Mouse (Mus musculus) mesoderm, embryonic 11.5 days (tissue): ENCODE results near the gene 6030468B19Rik.

Experiments
- DNase-seq: peaks from one replicate; pipeline ENCODE4 v3.0.0-alpha.2; 2012; ENCODE audit warnings: low read depth, low spot score

Gene 6030468B19Rik

DNA sequence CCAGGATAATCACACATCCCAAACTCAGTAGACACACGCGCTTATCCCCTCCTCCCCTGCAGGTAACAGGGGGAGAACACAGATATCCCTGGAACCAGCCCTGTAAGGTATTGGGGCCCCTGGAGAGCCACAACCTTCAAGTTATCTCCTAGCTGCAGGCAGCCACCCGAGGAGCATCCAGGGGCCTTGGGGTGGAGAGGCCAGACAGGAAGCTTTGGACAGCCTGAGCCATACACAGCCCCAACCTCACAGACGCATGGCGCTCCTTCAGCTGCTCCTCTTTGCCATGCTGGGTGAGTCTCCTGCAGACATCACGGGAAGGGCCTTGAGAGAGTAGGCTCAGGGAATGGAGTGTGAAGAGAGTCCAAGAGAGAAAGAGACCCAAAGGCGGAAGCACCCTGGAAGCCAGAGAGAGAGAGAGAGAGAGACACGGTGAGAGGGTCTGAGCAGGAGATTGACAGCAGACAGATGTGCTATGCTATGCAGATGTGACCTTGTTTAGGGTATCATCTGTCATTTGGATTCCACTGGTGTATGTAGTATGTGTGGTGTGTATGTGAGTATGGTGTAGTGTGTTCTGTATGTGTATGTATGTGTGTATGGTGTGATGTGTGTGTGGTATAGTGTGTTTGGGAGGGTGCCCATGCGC, at the start of gene 6030468B19Rik:
6030468B19Rik (plus strand) TSS at position 150 of the 649 bp plus-strand sequence.
- no peak for DNase-seq

DNA sequence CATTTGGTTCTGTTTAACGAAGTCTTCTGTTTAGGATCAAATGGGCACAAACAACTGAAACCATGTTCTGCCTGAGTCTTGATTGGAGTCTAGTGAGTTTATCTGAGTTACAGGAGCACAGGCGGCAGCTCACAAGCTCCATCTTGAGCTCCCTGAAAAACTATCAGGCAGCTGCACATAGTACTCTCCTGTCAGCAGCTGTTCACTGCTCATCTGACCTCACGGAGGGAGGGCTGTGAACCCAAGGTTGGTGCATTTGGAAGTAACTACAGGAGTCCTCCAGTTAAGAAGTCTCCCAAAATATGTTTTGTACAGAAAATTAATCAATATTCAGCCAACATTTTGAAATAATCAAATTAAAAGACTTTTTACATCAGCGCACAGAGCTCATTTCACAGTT, 48.8 kb upstream of the 6030468B19Rik start:
- DNase-seq, result no peak

DNA sequence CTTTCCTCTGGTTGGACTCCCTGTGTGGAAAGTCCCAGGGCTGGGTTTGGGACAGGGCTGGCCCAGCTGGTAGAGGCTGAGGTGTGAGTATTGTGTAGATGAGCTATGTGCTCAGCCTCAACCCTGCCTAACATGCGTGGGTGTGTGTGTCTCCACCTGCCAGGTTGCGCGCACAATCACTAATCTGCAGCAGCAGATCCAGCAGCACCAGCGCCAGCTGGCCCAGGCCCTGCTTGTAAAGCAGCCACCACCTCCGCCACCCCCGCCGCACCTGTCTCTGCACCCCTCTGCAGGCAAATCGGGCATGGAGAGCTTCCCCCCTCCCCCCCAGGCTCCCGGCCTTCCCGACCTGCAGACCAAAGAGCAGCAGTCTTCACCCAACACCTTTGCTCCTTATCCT, 48.0 kb upstream of the 6030468B19Rik start:
- DNase-seq, result no peak

DNA sequence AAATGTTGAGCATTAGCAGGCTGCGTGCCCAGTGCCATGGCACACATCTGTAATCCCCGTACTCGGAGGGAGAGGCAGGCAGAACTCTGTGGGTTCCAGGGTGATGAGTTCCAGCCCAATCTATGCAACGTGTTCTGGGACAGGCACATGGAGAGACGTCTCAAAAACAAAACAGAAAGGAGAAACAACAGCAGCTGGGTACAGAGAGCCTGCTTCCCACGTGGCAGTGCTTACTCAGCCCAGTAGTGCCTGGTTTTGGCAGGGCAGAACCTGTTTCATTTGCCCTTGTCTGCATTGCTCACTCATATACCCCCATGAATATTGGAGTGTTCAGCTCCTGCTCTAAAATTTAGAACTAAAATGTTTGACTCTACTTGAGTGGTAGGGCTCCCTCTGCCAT, 45.9 kb upstream of the 6030468B19Rik start:
- no peak for DNase-seq

DNA sequence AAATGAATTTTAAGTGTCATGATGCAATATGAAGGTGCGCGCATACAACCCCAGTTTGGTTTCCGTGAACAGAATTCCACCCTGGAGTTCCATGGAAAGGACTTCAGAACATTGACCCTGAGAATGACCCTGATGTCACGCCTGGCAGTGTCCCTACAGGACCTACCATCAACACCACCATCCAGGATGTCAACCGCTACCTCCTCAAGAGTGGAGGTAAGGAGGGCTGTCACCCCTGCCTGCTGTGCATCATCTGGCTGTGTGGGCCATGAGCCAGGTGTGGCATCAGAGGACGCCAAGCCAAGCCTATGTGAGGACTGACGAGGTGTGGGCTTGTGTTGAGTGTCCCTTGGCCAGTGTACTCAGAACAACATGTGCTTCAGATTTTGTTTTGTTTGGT, 41.6 kb upstream of the 6030468B19Rik start:
- no peak for DNase-seq

DNA sequence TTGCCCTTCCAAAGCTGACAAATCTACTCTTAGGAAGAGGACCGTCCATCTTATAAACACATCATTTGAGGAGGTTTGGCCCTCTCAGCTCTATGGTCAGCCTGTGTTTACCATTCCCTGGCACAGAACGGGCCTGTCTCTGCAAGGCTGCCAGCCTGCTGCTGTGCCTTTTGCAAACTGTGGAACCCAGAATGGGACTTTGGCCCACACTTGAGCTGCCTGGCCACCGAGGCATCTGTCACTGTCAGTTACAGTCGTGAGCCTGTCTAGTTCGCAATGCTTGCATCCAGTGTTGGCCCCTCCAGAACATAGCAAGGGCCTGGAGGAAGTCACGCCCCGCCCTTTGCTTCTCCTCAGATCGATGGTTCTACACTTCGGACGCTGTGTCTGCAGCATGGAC, 38.2 kb upstream of the 6030468B19Rik start:
- no peak for DNase-seq

DNA sequence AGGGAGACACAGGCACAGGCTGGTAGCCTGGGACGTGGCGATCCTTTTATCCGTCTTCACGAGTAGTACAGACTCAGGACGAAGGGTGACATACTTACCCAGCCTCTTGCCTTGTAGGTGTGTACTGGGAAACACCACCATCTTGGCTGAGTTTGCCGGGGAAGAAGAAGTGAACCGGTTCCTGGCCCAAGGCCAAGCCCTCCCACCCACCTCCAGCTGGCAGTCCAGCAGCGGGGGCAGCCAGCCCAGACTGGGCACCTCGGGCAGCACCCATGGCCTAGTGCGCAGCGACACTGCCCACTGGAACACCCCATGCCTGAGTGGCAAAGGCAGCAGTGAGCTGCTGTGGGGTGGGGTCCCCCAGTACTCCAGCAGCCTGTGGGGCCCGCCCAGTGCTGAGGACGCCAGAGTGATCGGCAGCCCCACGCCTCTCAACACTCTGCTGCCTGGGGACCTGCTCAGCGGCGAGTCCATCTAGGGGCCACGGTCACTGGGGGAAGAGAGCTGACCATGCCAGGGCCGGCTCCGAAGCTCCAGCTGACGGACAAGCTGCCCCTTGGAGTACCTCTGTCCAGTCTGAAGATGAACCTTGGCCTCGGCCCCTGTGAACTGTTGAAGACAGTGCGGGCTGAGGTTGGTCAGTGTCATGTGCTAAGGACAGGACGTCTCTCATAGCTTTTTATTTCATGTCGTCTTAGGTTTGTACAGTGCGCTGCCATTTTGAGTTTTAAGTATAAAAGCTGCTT, 36.9 kb upstream of the 6030468B19Rik start:
- DNase-seq, result no peak

DNA sequence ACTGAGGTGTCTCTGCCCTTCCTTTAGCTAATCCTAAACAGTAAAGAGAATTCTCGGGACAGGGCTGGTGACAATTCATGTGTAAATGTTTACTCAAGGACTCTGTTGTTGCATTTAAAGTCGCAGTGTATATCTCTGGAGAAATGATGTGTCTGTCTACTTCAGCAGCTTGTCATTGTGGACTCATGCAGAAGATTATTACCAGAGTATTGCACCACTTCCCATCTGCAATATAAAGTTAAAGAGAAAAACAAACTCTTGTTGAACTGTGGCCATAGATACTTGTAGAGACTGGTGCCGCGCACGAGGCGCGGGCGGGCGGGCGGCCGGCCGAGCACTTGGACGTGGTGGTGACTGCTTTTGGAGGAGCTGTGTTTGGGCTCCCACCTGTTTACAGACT, 35.7 kb upstream of the 6030468B19Rik start:
- DNase-seq, result no peak

DNA sequence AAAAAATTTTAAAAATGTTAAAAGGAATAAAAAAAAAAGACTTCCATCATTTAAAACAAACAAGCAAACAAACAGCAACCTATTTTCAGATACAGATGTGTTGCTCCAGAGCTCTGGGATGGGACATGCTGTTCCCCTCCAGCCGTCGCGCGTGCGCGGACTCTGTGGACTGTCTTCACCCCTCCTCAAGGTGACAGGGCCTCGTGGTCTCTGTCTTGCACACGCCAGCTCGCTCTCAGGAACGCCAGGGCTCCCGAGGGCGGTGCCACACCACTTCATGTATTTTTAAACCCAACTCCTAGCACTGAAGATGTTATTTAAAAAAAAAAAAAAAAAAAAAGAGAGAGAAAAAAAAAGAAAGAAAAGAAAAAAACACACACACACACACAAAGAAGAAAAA, 35.2 kb upstream of the 6030468B19Rik start:
- no peak for DNase-seq

DNA sequence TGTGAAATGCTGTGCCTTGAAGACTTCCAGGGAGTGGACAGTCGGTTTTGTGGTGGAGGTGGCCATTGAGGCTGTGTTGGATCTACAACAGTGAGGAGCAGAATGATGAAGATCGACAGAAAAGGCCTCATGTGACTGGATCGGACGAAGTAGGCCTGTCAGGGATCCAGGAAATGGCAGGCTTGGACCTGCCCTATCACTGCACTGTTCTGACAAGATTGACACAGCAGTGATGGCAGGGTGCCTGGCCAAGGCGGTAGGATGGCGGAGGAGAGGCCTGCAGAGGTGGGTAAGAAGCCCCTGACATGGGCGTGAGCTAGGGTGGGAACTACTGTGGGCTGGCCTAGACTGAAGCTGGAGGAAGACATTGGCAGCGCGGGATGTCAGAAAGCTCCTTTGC, 33.1 kb upstream of the 6030468B19Rik start:
- no peak for DNase-seq

DNA sequence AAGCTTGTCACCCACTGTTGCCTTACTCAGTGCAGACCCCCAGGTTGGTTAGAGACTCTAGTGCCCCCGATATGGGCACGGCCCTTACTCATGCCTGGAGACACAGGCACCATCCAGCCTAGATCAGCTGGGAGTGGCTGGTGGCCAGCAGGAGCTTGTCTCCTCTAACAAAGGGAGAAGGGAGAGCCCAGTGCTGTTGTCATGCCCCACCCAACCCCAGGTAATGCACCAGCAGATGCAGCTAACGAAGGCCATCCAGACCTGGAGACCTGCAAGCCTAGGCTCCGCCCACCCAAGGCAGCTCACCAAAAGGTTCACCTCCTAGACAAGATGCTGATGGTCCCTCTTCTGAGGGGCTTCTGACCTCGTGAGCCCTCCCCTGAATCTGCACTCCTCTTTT, 32.1 kb upstream of the 6030468B19Rik start:
- DNase-seq, result no peak

DNA sequence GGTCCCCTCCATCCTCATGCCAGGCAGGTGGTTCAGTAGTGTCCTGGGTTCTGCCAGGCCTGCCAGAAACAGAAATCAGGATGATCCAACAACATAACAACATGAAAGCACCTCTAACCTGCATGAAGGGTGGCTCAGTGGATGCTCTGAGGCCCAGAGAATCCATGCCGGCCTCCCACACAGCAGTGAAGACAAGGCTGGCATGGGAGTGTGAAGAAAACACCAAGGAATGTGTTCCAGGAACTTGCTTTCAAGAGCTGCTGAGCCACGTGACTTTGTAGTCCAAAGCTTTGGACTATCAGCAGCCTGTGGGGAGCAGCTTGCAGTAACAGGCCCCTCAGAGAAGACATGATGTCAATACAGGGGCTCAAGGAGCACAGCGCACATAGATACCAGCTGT, 31.2 kb upstream of the 6030468B19Rik start:
- DNase-seq, result no peak

DNA sequence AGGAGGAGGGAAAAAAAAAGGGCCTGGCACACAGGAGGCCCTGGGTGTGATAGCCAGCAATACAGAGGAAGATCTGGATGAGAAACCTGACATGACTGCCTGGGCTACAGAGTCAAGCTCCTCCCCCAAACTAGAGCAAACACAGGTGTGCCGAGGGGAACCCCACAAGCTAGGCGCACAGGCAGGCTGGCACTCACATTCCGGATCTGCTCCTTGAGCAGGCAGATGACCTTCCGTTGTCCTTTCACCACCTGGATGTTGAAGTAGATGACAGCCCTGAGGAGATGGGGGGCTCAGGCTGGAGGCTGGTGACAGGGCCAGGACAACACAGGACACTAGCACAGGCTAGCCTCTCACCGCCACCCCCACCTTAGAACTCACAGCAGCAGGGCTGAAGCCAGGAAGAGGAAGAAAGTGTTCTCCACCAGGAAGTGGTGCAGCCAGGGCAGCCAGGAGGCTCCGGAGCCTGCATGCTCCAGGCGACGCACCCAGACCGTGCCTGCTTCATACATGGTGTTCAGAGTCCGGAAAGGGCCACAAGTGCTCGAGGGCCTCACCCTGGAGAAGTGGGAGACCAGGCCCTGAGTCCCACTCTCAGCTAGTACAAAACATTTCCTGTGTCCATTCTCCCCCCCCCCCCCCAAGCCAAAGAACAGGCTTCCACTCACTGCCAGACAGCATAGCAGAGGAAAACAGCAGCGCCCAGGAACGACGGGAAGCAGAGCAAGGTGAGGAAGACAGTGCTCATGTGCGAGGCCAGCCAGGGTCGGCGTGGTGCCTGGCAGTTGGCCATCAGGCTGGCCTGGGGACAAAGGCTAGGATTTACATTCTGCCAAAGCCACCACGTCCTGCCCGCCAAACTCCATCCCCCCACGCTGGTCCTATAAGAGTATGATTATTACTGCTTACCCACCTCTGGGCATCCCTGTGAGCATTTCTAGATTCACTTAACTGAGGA, 28.5 kb upstream of the 6030468B19Rik start:
- no peak for DNase-seq

DNA sequence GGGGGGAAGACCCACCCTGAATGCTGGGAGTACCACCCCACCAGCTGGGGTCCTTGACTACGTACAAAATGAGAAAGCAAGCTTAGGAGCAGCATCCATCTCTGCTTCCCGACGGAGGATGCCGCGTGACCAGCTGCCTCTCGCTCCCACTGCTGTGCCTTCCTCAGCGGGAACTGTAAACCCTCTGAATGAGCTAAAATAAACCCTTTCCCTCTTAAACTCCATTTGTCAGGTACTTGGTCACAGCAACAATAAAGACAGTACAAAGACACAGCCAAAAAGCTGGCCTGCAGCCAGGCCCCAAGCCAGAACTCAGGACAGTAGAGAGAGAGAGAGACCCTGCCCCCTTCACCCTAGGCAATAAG, 27.8 kb upstream of the 6030468B19Rik start:
- no peak for DNase-seq

DNA sequence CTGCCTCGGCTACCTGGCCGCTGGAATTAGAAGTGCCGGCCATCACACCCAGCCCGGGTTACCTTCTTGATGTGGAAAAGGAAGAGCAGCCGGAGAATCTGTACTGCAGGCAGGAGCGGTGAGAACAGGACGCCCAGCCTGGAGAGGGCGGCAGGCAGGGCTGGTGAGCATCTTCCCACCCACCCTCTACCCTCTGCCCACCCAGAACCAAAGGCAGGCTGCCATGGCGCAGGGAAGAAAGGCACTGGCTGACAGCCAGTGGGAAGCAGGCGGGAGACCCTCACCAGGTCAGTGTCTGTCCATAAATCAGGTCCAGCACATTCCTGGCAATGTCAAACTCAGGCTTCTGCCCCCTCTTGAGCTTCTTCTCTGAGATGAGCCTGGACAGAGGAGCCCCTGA, 27.1 kb upstream of the 6030468B19Rik start:
- no peak for DNase-seq

DNA sequence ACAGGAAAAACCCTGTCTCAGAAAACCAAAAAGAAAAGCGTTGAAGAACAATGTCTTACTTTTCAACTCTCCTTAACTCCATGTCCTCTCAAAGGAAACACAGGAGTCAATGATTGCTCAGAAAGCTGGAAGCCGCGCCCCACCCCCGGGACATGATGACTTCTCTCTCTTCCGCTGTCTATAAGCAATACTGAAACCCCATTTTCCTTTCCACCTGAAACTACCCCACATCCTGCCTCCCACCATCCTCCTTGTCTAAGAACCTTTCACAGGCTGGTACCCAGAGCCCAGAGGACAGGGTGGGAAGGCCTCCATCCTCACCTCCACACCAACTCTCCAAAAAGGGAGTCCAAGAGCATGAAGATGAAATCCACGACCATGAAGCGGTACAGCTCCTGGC, 25.1 kb upstream of the 6030468B19Rik start:
- no peak for DNase-seq

DNA sequence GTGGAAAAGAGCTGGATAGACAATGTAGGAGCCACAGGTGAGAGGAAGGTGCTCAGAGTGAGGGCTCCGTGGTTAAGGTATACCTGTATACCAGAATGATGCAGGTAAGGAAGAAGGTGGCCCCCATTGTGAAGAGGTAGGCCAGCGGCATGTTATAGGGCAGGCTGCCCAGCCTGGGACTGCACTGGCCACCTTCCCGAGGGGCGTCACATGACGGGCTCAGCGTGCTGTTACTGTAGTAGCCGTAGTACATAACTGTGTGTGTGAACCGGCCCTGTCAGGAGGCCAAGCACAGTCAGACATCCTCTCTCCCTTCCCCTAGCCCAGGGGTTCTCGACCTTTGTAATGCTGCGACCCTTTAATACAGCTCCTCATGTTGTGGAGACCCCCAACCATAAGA, 22.5 kb upstream of the 6030468B19Rik start:
- DNase-seq, result no peak

DNA sequence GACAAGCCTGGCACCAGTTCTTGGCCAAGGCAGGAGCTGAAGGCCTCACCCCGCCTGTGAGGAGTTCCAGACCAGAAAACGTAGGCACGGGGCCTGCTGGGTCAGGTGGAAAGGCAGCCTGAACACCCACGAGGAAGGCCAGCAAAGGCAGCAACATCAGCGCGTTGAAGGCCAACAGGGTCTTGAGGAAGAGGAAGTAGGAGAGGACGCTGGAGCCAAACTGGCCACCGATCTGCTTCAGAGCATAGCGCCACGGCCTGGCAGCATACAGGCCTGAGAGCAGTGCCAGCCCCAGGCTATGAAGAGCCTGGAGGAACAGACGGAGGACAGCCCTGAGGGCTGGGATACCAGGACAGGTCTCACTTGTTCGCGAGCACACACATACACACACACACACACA, 21.9 kb upstream of the 6030468B19Rik start:
- no peak for DNase-seq

DNA sequence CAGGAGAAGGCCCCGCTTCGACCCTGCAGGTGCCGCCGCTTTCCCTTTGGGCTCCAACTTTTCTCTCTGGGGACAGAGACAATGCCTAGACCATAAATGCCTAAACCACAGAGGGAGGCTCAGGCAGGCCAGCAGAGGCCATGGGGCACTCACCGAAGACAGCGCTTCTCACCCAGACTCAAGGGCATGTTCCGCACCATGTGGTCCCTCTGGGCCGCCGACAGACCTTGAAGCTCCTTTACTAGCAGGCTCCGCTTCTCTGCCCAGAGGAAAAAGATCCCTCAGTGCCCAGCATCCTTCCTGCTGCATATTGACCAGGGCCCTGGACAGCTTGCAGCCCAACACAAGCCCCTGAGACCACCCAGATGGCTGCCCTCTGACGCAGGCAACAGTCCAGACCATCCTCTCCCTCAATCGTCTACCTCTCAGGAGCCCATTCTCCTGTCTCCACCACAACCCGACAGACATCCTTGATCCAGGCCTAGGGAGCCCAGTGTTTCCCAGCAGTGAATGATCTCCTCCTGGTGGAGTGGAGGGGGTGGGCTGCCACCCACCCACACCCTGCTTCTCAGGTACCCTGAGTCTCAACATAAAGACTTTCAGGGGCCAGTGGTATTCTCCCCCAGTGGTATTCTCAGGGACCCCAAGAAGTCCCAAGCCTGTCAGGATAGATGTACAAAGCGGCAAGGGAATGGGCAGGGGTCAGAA, 21.2 kb upstream of the 6030468B19Rik start:
- DNase-seq, result no peak

DNA sequence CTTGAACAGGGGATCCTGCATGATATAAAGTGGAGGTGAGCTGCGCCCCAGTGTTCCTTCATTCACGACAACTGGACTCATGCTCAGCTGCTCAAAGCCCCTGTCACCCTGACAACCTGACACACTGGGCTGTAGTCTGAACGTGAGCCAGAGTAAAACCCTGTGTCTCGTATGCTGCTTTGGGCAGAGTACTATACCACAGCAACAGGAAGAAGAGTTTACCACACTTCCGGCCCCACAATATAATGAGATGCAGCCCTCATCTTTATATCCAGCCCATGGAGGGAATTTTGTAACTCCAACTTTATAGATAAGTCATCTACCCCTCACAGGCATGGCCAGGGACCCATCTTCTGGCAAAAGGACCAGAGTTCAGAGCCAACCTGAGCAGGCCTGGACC, 20.3 kb upstream of the 6030468B19Rik start:
- DNase-seq, result no peak

DNA sequence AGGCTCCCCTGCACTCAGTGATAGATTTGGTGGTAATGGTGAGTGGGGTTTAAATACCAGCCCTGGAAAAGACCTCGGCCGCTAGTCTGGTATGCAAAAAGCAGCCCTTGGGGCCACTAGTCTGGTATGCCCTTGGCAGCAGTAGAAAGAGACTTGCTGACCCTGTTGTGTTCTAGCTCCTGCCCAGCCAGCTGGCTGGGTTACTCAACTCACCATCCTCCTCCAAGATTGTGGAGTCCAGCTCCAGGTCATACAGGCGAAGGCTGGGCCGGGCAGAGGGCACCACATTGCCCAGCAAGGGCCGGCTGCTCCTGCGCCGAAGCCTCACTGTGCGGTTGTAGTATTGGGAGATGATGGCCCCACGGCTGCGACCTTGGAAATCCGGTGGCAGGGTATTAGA, 19.4 kb upstream of the 6030468B19Rik start:
- DNase-seq, result no peak
